Comparison of ENCODE assay signal across 9 mouse cellular contexts in genomic region chr9:98417919-98418318, GRCm38 (mm10). TPM values are rescaled to one million over a fixed set of nuclear protein-coding genes. Genes with fewer than 3 reads are reported as not detected.
DNase-seq lines count a peak whose midpoint lies in the region; ATAC-seq and TF ChIP-seq lines count a peak whose summit lies in the region.
"Had no signal": no experiment of that assay in that cellular context is flagged by ENCODE, and none has a peak within 500 bp of the region (broad histone marks: within the 10 kb centered on the region; RNA-seq: fewer than 3 reads in every experiment).

No protein-coding gene starts in this region.

- no peak overlapping the region for H3K27ac ChIP-seq in cerebellum, adult 2 months (ENCODE audit: insufficient read depth, low read length)
- H3K27ac ChIP-seq in lung, embryonic 14.5 days (ENCODE audit: low read depth), result no peak overlapping the region
- no peak overlapping the region for H3K27ac ChIP-seq in hindbrain, embryonic 12.5 days

- no peaks in the 10 kb centered on the region for H3K9me3 ChIP-seq in lung, embryonic 14.5 days (ENCODE audit: low read depth, low read length)
- H3K9me3 ChIP-seq in hindbrain, embryonic 12.5 days (replicated peaks), result 0 out of 2 replicates have a peak, but pooled peaks cover 5% of the 10 kb centered on the region

- no peak overlapping the region for H3K4me3 ChIP-seq in cerebellum, adult 2 months (replicated peaks; ENCODE audit: insufficient read depth, low read depth, low read length)
- H3K4me3 ChIP-seq in lung, embryonic 14.5 days (ENCODE audit: low read depth, low read length), result no peak overlapping the region
- H3K4me3 ChIP-seq in hindbrain, embryonic 12.5 days, result no peak overlapping the region
- H3K4me3 ChIP-seq: myocyte had no signal

- TF ChIP-seq CTCF in cerebellum, adult 2 months (IDR thresholded peaks at IDR 0.05; ENCODE audit: borderline replicate concordance, insufficient read depth, low read depth, low read length), result peak; percentile 34; the same call in 1 of the 2 replicates
- peak; percentile 83 for TF ChIP-seq CTCF in lung, embryonic 14.5 days (IDR thresholded peaks at IDR 0.05; ENCODE audit: low read depth)

- H3K36me3 ChIP-seq in lung, embryonic 14.5 days (ENCODE audit: insufficient read depth), result no peaks in the 10 kb centered on the region
- no peaks in the 10 kb centered on the region for H3K36me3 ChIP-seq in hindbrain, embryonic 12.5 days

- TF ChIP-seq POLR2A in cerebellum, adult 2 months (IDR thresholded peaks at IDR 0.05; ENCODE audit: borderline replicate concordance, insufficient read depth, low read length), result no peak

- WGBS in cerebellum, adult 2 months, result 51% methylated on average over 7 of the region's 7 CpGs
- 40% methylated on average over 7 of the region's 7 CpGs for WGBS in lung, embryonic 14.5 days
- WGBS in hindbrain, embryonic 12.5 days, result 52% methylated on average over 7 of the region's 7 CpGs

- no peak overlapping the region for H3K4me2 ChIP-seq in lung, embryonic 14.5 days
- no peak overlapping the region for H3K4me2 ChIP-seq in hindbrain, embryonic 12.5 days (replicated peaks)

- no peaks in the 10 kb centered on the region for H3K4me1 ChIP-seq in cerebellum, adult 2 months (ENCODE audit: control insufficient read depth, insufficient read depth, low read length)
- H3K4me1 ChIP-seq in lung, embryonic 14.5 days (ENCODE audit: insufficient read depth), result 0 out of 2 replicates have a peak, but pooled peaks cover 3% of the 10 kb centered on the region
- no peaks in the 10 kb centered on the region for H3K4me1 ChIP-seq in hindbrain, embryonic 12.5 days

- no peak overlapping the region for H3K9ac ChIP-seq in lung, embryonic 14.5 days
- no peak overlapping the region for H3K9ac ChIP-seq in hindbrain, embryonic 12.5 days

- peak; percentile 65; the same call in 1 of the 2 replicates for ATAC-seq in lung, embryonic 14.5 days (ENCODE audit: insufficient read depth)
- peak; percentile 19; the same call in 1 of the 2 replicates for ATAC-seq in hindbrain, embryonic 12.5 days (ENCODE audit: low FRiP score)
- no peak for ATAC-seq in cerebellum, adult (ENCODE audit: insufficient number of reproducible peaks, low FRiP score, low TSS enrichment)

- DNase-seq in cerebellum, adult 2 months, result no peak
- no peak for DNase-seq in cerebellum, adult 11 months
- DNase-seq in lung, embryonic 14.5 days, result peak; percentile 82
- DNase-seq in lung, adult 18-20 months, result no peak
- DNase-seq in lung, postnatal 36 days, result peak; percentile 28
- DNase-seq in frontal cortex, postnatal 36 days (ENCODE audit: low spot score in 2 of 2), result no peak

- no peaks in the 10 kb centered on the region for H3K27me3 ChIP-seq in cerebellum, adult 2 months (ENCODE audit: control insufficient read depth, insufficient read depth, low read length)
- H3K27me3 ChIP-seq in lung, embryonic 14.5 days (ENCODE audit: insufficient read depth, low read length), result no peaks in the 10 kb centered on the region
- H3K27me3 ChIP-seq in hindbrain, embryonic 12.5 days, result peaks cover 18% of the 10 kb centered on the region

RNA-seq across cellular contexts. Expression of gene Rbp1, which starts 4.8 kb away (rescaled TPM):
- 6.2 and 11.0 TPM in 2 replicates for polyA plus RNA-seq in cerebellum, adult 2 months (2012; rRNA removed)
- polyA plus RNA-seq in lung, embryonic 14.5 days (2014; fragmentation: Nextera tagmentation; extraction: Ambion mirVana), result 128 and 132 TPM in 2 replicates
- polyA plus RNA-seq in hindbrain, embryonic 12.5 days (2016; fragmentation: Nextera tagmentation; extraction: Ambion mirVana), result 53.2 and 57.8 TPM in 2 replicates

Comparison
In these comparisons a context has a peak if more than half of its experiments do, and no peak if none do; other contexts are left out.
1. DNase-seq: peak in lung, embryonic 14.5 days (single experiment) and lung, postnatal 36 days (single experiment); none in cerebellum, adult 2 months (0 of 2), cerebellum, adult 11 months (single experiment), lung, adult 18-20 months (0 of 2) and frontal cortex, postnatal 36 days (0 of 2).